22 mouse cellular contexts compared by ENCODE assay signal in the genomic region with DNA sequence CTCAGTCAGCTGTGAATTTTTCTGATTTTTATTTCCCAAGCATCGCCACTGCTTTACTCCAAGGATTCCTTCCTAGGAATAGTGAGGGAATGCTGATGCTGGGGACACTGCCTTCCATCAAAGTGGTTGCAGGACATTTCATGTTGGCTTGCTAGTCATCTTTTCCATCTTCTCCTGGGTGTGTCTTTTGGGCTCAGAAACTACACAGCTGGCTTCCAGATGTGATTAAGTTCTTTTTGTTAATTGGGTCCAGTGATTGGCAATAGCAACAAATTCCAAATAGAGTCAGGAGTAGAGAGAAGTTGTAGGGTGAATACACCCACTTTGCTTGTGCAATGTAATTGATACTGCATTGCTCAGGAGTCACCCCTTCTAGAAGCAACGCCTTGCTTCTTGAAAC.
DNase-seq lines count a peak whose midpoint lies in the region; ATAC-seq lines count a peak whose summit lies in the region.
"Had no signal": no experiment of that assay in that cellular context is flagged by ENCODE, and none has a peak within 500 bp of the region (broad histone marks: within the 10 kb centered on the region; RNA-seq: fewer than 3 reads in every experiment).

No protein-coding gene starts in this region.

- H3K4me1 ChIP-seq in embryonic facial prominence, embryonic 14.5 days (ENCODE audit: control insufficient read depth, insufficient read depth, low read length): no peaks in the 10 kb centered on the region
- H3K4me1 ChIP-seq in embryonic facial prominence, embryonic 10.5 days: no peaks in the 10 kb centered on the region
- H3K4me1 ChIP-seq in heart, embryonic 11.5 days (ENCODE audit: control insufficient read depth, insufficient read depth, low read length): no peaks in the 10 kb centered on the region

- H3K27me3 ChIP-seq in embryonic facial prominence, embryonic 14.5 days (replicated peaks; ENCODE audit: control insufficient read depth, insufficient read depth, low read length): no peaks in the 10 kb centered on the region
- no peaks in the 10 kb centered on the region for H3K27me3 ChIP-seq in embryonic facial prominence, embryonic 10.5 days (replicated peaks; ENCODE audit: low read depth, poor library complexity, severe bottlenecking)
- no peaks in the 10 kb centered on the region for H3K27me3 ChIP-seq in heart, embryonic 11.5 days (ENCODE audit: control insufficient read depth, insufficient read depth, low read length)
- H3K27me3 ChIP-seq: CH12.LX had no signal

- H3K9ac ChIP-seq in embryonic facial prominence, embryonic 14.5 days (ENCODE audit: low read depth, low read length): no peak overlapping the region
- H3K9ac ChIP-seq in heart, embryonic 11.5 days (ENCODE audit: low read depth, low read length): no peak overlapping the region

- DNase-seq in embryonic facial prominence, embryonic 14.5 days (ENCODE audit: low spot score): peak; percentile 7
- DNase-seq in embryonic facial prominence, embryonic 10.5 days (ENCODE audit: low spot score): no peak
- peak; percentile 12 for DNase-seq in gastrocnemius, adult 18-20 months (ENCODE audit: low spot score)
- DNase-seq in gastrocnemius, adult 8-10 months (ENCODE audit: low spot score in 2 of 2): no peak
- peak; percentile 83 for DNase-seq in heart, adult 11 months
- DNase-seq in skeletal muscle tissue, adult 2 months (ENCODE audit: low read depth, low spot score): peak; percentile 53
- no peak for DNase-seq in adrenal gland, postnatal 25 days
- DNase-seq: adrenal gland, adult 2 months; adrenal gland, adult 8-10 months; adrenal gland, postnatal 10 days; adrenal gland, postnatal 14 days; adrenal gland, postnatal 36 days; B cell, adult 2 months; cerebellum, adult 11 months; cerebellum, adult 11-12 months; cerebellum, adult 18-20 months had no signal

- no peak overlapping the region for H3K4me2 ChIP-seq in embryonic facial prominence, embryonic 14.5 days (ENCODE audit: low read depth, low read length)
- no peak overlapping the region for H3K4me2 ChIP-seq in heart, embryonic 11.5 days

- H3K9me3 ChIP-seq in embryonic facial prominence, embryonic 14.5 days (ENCODE audit: control insufficient read depth, low read length): no peaks in the 10 kb centered on the region
- H3K9me3 ChIP-seq in embryonic facial prominence, embryonic 10.5 days: no peaks in the 10 kb centered on the region
- no peaks in the 10 kb centered on the region for H3K9me3 ChIP-seq in heart, embryonic 11.5 days (replicated peaks; ENCODE audit: control insufficient read depth, low read length)
- H3K9me3 ChIP-seq: G1E had no signal

- WGBS in embryonic facial prominence, embryonic 14.5 days: 60% methylated on average over 2 of the region's 2 CpGs
- 83% methylated on average over 2 of the region's 2 CpGs for WGBS in embryonic facial prominence, embryonic 10.5 days
- 75% methylated on average over 2 of the region's 2 CpGs for WGBS in heart, embryonic 11.5 days (ENCODE audit: insufficient replicate concordance)

- no peak overlapping the region for H3K4me3 ChIP-seq in embryonic facial prominence, embryonic 14.5 days (ENCODE audit: low read depth, low read length)
- no peak overlapping the region for H3K4me3 ChIP-seq in embryonic facial prominence, embryonic 10.5 days
- no peak overlapping the region for H3K4me3 ChIP-seq in heart, embryonic 11.5 days (ENCODE audit: low read depth, low read length)

- no peak overlapping the region; the same call in 1 of the 2 replicates for H3K27ac ChIP-seq in embryonic facial prominence, embryonic 14.5 days (replicated peaks; ENCODE audit: low read depth, low read length)
- H3K27ac ChIP-seq in embryonic facial prominence, embryonic 10.5 days (replicated peaks): no peak overlapping the region
- H3K27ac ChIP-seq in heart, embryonic 11.5 days (ENCODE audit: low read depth, low read length): no peak overlapping the region

- no peak for ATAC-seq in embryonic facial prominence, embryonic 14.5 days (ENCODE audit: low read depth)
- ATAC-seq in heart, embryonic 11.5 days (replicated peaks; ENCODE audit: insufficient number of reproducible peaks, low FRiP score, low TSS enrichment): no peak
- ATAC-seq: activated CD4-positive, CD25-positive, alpha-beta regulatory T cell, adult 4 months; CD4-positive, CD25-positive, alpha-beta regulatory T cell, adult 4 months; Patski had no signal

- no peaks in the 10 kb centered on the region for H3K36me3 ChIP-seq in embryonic facial prominence, embryonic 14.5 days (ENCODE audit: control insufficient read depth, insufficient read depth, low read length)
- H3K36me3 ChIP-seq in embryonic facial prominence, embryonic 10.5 days (replicated peaks): no peaks in the 10 kb centered on the region
- H3K36me3 ChIP-seq in heart, embryonic 11.5 days (ENCODE audit: control insufficient read depth, insufficient read depth, low read length): no peaks in the 10 kb centered on the region
- H3K36me3 ChIP-seq: G1E had no signal

Comparison
In these comparisons a context has a peak if more than half of its experiments do, and no peak if none do; other contexts are left out.
1. DNase-seq: peak in embryonic facial prominence, embryonic 14.5 days (single experiment), gastrocnemius, adult 18-20 months (single experiment), heart, adult 11 months (single experiment) and skeletal muscle tissue, adult 2 months (single experiment); none in embryonic facial prominence, embryonic 10.5 days (single experiment), gastrocnemius, adult 8-10 months (0 of 2) and adrenal gland, postnatal 25 days (single experiment).